Mouse (Mus musculus): ENCODE data around the gene Slc26a10. TPM values are rescaled to one million over a fixed set of nuclear protein-coding genes. Genes with fewer than 3 reads are reported as not detected.
"Not testable (repeated sequence)": the region's sequence is repeated elsewhere in the genome, so short reads cannot be mapped to it uniquely, and the experiment has no call there.

Gene Slc26a10
- polyA plus RNA-seq, 1 experiment from 2014 or later: 20.2 TPM

GRCm38 (mm10) chr10:127145303-127145702 lies 35.1 kb downstream of the Slc26a10 start:
- no peaks in the 10 kb centered on the region for H3K36me3 ChIP-seq
- H3K4me1 ChIP-seq (replicated peaks): no peaks in the 10 kb centered on the region
- H3K27me3 ChIP-seq (replicated peaks): no peaks in the 10 kb centered on the region
- no peak overlapping the region for H3K9ac ChIP-seq
- H3K9me3 ChIP-seq (replicated peaks): no peaks in the 10 kb centered on the region
- no peak overlapping the region for H3K27ac ChIP-seq (ENCODE audit: poor library complexity, severe bottlenecking)
- 70% methylated on average over 5 of the region's 5 CpGs for WGBS
- no peak for ATAC-seq (ENCODE audit: insufficient number of reproducible peaks, low FRiP score)
- H3K4me2 ChIP-seq: no peak overlapping the region
- H3K4me3 ChIP-seq: no peak overlapping the region

- no peak overlapping the region for H3K4me3 ChIP-seq
- no peaks in the 10 kb centered on the region for H3K36me3 ChIP-seq
- no peak overlapping the region for H3K27ac ChIP-seq (ENCODE audit: poor library complexity, severe bottlenecking)
- H3K4me2 ChIP-seq: no peak overlapping the region
- H3K27me3 ChIP-seq (replicated peaks): no peaks in the 10 kb centered on the region
- ATAC-seq (ENCODE audit: insufficient number of reproducible peaks, low FRiP score): no peak
- H3K9me3 ChIP-seq (replicated peaks): no peaks in the 10 kb centered on the region
- no peaks in the 10 kb centered on the region for H3K4me1 ChIP-seq (replicated peaks)
- no peak overlapping the region for H3K9ac ChIP-seq
- WGBS: 80% methylated on average over 7 of the region's 7 CpGs
Observed at GRCm38 (mm10) chr10:127144536-127144935, 35.9 kb downstream of the Slc26a10 start.

DNA sequence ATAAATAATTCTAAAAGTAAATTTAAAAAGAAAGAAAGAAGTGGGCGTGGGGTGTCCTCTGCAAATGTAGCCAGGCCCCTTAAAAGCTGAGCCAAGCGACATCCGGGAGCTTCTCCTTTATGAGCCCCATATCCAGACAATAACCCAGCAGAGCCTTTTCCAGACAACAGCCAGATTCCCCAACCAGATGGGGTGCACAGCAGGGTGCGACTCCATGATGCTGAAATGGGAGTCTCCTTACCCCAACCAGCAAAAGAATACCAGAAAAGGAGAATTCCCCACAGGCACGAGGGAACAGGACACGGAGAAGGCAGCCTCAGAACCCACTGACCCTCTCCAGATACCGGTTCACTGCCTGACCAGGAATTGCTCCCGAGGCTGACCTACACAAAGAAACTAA lies 37.2 kb downstream of the Slc26a10 start:
- Histone ChIP-seq H3K27me3 (replicated peaks) (no peaks in the 10 kb centered on the region), H3K4me3 (no peak overlapping the region), H3K36me3 (no peaks in the 10 kb centered on the region), H3K27ac (ENCODE audit: poor library complexity, severe bottlenecking) (no peak overlapping the region), H3K9ac (no peak overlapping the region), H3K9me3 (replicated peaks) (no peaks in the 10 kb centered on the region), H3K4me1 (replicated peaks) (no peaks in the 10 kb centered on the region), H3K4me2 (no peak overlapping the region)
- ATAC-seq (ENCODE audit: insufficient number of reproducible peaks, low FRiP score): no peak
- 82% methylated on average over 8 of the region's 8 CpGs for WGBS

GRCm38 (mm10) chr10:127141500-127141899 lies 38.9 kb downstream of the Slc26a10 start:
- Histone ChIP-seq H3K27ac (ENCODE audit: poor library complexity, severe bottlenecking) (no peak overlapping the region), H3K4me2 (no peak overlapping the region), H3K4me3 (no peak overlapping the region), H3K27me3 (replicated peaks) (no peaks in the 10 kb centered on the region), H3K9me3 (replicated peaks) (no peaks in the 10 kb centered on the region), H3K36me3 (no peaks in the 10 kb centered on the region), H3K9ac (no peak overlapping the region), H3K4me1 (replicated peaks) (no peaks in the 10 kb centered on the region)
- 64% methylated on average over 8 of the region's 8 CpGs for WGBS
- no peak for ATAC-seq (ENCODE audit: insufficient number of reproducible peaks, low FRiP score)

- no peak for ATAC-seq (ENCODE audit: insufficient number of reproducible peaks, low FRiP score)
- Histone ChIP-seq H3K27ac (ENCODE audit: poor library complexity, severe bottlenecking) (no peak overlapping the region), H3K4me2 (no peak overlapping the region), H3K27me3 (replicated peaks) (no peaks in the 10 kb centered on the region), H3K9me3 (replicated peaks) (no peaks in the 10 kb centered on the region), H3K36me3 (no peaks in the 10 kb centered on the region), H3K9ac (no peak overlapping the region), H3K4me3 (no peak overlapping the region), H3K4me1 (replicated peaks) (no peaks in the 10 kb centered on the region)
- WGBS: 72% methylated on average over 11 of the region's 11 CpGs
Observed at GRCm38 (mm10) chr10:127140971-127141370, 39.5 kb downstream of the Slc26a10 start.

GRCm38 (mm10) chr10:127138328-127139141 lies 41.9 kb downstream of the Slc26a10 start:
- H3K4me2 ChIP-seq: no peak overlapping the region
- peaks cover 5% of the 10 kb centered on the region; the same call in 1 of the 2 replicates for H3K4me1 ChIP-seq (replicated peaks)
- no peak overlapping the region for H3K4me3 ChIP-seq
- no peak overlapping the region for H3K27ac ChIP-seq (ENCODE audit: poor library complexity, severe bottlenecking)
- no peaks in the 10 kb centered on the region for H3K27me3 ChIP-seq (replicated peaks)
- H3K9ac ChIP-seq: no peak overlapping the region
- 85% methylated on average over 18 of the region's 18 CpGs for WGBS
- ATAC-seq (ENCODE audit: insufficient number of reproducible peaks, low FRiP score): no peak
- H3K9me3 ChIP-seq (replicated peaks): no peaks in the 10 kb centered on the region
- H3K36me3 ChIP-seq: no peaks in the 10 kb centered on the region

DNA sequence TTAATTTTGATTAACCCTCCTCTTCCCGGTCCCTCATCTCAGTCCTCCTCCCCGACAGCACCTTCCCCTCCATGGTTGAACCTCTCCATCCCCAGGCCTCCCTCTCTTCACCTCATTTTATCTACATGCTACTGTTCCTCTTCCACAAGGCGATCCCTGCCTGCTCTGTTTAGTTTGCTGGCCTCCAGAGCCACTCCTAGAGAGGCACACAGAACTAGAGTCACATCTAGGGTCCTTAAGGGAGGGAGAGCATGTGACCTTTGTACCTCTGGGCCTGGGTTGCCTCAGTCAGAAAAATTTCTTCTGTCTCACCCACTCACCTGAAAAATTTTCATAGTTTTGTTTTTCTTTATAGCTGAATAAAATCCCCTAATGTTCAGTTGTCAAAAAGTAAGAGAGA lies 42.5 kb downstream of the Slc26a10 start:
- Histone ChIP-seq H3K9ac (no peak overlapping the region), H3K4me1 (replicated peaks) (peaks cover 5% of the 10 kb centered on the region; the same call in 1 of the 2 replicates), H3K27ac (ENCODE audit: poor library complexity, severe bottlenecking) (no peak overlapping the region), H3K36me3 (no peaks in the 10 kb centered on the region), H3K27me3 (replicated peaks) (no peaks in the 10 kb centered on the region), H3K4me2 (no peak overlapping the region), H3K4me3 (no peak overlapping the region), H3K9me3 (replicated peaks) (no peaks in the 10 kb centered on the region)
- WGBS: 73% methylated on average over 3 of the region's 3 CpGs
- ATAC-seq (ENCODE audit: insufficient number of reproducible peaks, low FRiP score): no peak

DNA sequence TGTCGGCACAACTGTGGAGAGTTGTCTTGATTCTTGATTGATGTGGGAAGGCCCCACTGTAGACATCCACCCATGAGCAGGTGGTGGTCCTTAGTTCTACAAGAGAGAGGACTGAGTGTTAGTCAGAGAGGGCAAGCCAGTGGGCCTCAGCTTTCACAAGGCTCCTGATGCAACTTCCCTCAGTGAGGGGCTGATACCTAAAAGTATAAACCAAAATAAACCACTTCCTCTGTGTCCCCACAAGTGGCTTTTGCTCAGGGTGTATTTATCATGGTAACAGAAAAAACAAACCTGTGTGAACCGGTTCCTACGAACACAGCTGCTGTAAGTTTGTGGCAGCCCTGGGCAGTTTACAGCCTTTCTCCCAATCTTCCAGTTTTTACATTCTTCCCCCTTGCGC lies 43.9 kb downstream of the Slc26a10 start:
- H3K4me2 ChIP-seq: no peak overlapping the region
- H3K27me3 ChIP-seq (replicated peaks): no peaks in the 10 kb centered on the region
- H3K4me1 ChIP-seq (replicated peaks): peaks cover 5% of the 10 kb centered on the region; the same call in 1 of the 2 replicates
- no peaks in the 10 kb centered on the region for H3K9me3 ChIP-seq (replicated peaks)
- H3K27ac ChIP-seq (ENCODE audit: poor library complexity, severe bottlenecking): no peak overlapping the region
- no peak for ATAC-seq (ENCODE audit: insufficient number of reproducible peaks, low FRiP score)
- H3K36me3 ChIP-seq: no peaks in the 10 kb centered on the region
- no peak overlapping the region for H3K9ac ChIP-seq
- no peak overlapping the region for H3K4me3 ChIP-seq
- 82% methylated on average over 4 of the region's 4 CpGs for WGBS

GRCm38 (mm10) chr10:127135118-127135836 lies 45.2 kb downstream of the Slc26a10 start:
- Histone ChIP-seq H3K9me3 (replicated peaks) (no peaks in the 10 kb centered on the region), H3K4me2 (no peak overlapping the region), H3K36me3 (no peaks in the 10 kb centered on the region), H3K27ac (ENCODE audit: poor library complexity, severe bottlenecking) (no peak overlapping the region), H3K27me3 (replicated peaks) (0 out of 2 replicates have a peak, but pooled peaks cover 4% of the 10 kb centered on the region), H3K9ac (no peak overlapping the region), H3K4me3 (no peak overlapping the region), H3K4me1 (replicated peaks) (peaks cover 5% of the 10 kb centered on the region; the same call in 1 of the 2 replicates)
- ATAC-seq (ENCODE audit: insufficient number of reproducible peaks, low FRiP score): peak; percentile 52; the same call in 1 of the 2 replicates
- 35% methylated on average over 8 of the region's 8 CpGs for WGBS

GRCm38 (mm10) chr10:127134394-127135035 lies 45.9 kb downstream of the Slc26a10 start:
- not testable (repeated sequence) for H3K36me3 ChIP-seq; ATAC-seq (ENCODE audit: insufficient number of reproducible peaks, low FRiP score); H3K27me3 ChIP-seq (replicated peaks); H3K4me2 ChIP-seq; H3K9me3 ChIP-seq (replicated peaks); H3K9ac ChIP-seq; H3K4me1 ChIP-seq (replicated peaks); H3K4me3 ChIP-seq; H3K27ac ChIP-seq (ENCODE audit: poor library complexity, severe bottlenecking)
- 83% methylated on average over 3 of the region's 3 CpGs for WGBS

DNA sequence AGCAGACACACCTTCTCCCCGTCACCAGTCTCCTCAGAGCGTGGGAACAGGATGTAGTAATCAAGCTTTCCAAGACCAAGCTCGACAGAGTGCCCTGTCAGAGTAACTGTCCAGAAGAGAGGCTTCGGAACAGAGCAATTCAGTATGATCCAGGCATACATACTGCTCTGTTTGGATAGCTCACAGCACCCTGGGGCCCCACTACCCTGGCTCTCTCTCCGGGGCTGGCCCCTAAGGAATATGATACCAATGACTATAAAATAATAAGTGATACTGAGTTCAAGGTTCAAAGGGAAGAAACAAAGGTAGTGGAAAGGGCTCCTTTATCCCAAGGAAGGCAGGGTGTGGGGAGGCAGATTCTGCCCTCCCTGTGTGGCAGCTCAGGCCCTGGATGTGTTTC lies 48.0 kb downstream of the Slc26a10 start:
- Histone ChIP-seq H3K27ac (ENCODE audit: poor library complexity, severe bottlenecking) (no peak overlapping the region), H3K4me1 (replicated peaks) (peaks cover 5% of the 10 kb centered on the region; the same call in 1 of the 2 replicates), H3K36me3 (no peaks in the 10 kb centered on the region), H3K4me2 (no peak overlapping the region), H3K9me3 (replicated peaks) (no peaks in the 10 kb centered on the region), H3K27me3 (replicated peaks) (0 out of 2 replicates have a peak, but pooled peaks cover 4% of the 10 kb centered on the region), H3K9ac (no peak overlapping the region), H3K4me3 (no peak overlapping the region)
- WGBS: 51% methylated on average over 5 of the region's 5 CpGs
- no peak for ATAC-seq (ENCODE audit: insufficient number of reproducible peaks, low FRiP score)

All from heart, embryonic 12.5 days (tissue).